Mouse (Mus musculus) limb, embryonic 14.5 days (tissue): ENCODE measurements around the gene Slc22a14. TPM values are rescaled to one million over a fixed set of nuclear protein-coding genes. Genes with fewer than 3 reads are reported as not detected.

Experiments used
- ATAC-seq: fragments of 200-750 bp; cut with Nextera tagmentation; 2 replicates; pipeline ENCODE4 v1.8.0; 2017; ENCODE audit warnings: low read depth, moderate number of reproducible peaks, moderate TSS enrichment; ENCODE audit not compliant: low FRiP score
- DNase-seq: peaks from one replicate; pipeline ENCODE4 v3.0.0-alpha.2; 2015; ENCODE audit warnings: low spot score
- H3K27ac ChIP-seq: fragments of 300-500 bp; sonication (generic); replicated peaks from 2 replicates; pipeline ENCODE4 v1.5.1; 2014; ENCODE audit warnings: low read depth, mild to moderate bottlenecking, low read length, moderate library complexity, mixed read lengths
- H3K27me3 ChIP-seq: fragments of 300-500 bp; sonication (generic); 2 replicates; pipeline ENCODE4 v1.6.1; 2014; ENCODE audit warnings: low read length, mixed read lengths; ENCODE audit not compliant: control insufficient read depth, insufficient read depth
- H3K36me3 ChIP-seq: fragments of 300-500 bp; sonication (generic); 2 replicates; pipeline ENCODE4 v1.6.1; 2014; ENCODE audit warnings: mild to moderate bottlenecking, low read length, moderate library complexity, mixed read lengths; ENCODE audit not compliant: control insufficient read depth, insufficient read depth
- H3K4me1 ChIP-seq: fragments of 300-500 bp; sonication (generic); 2 replicates; pipeline ENCODE4 v1.6.1; 2014; ENCODE audit warnings: antibody characterized with exemption, low read length, mixed read lengths; ENCODE audit not compliant: control insufficient read depth, insufficient read depth
- H3K4me2 ChIP-seq: fragments of 300-500 bp; sonication (generic); replicated peaks from 2 replicates; pipeline ENCODE4 v1.6.1; 2014; ENCODE audit warnings: low read depth, mild to moderate bottlenecking, low read length, moderate library complexity; ENCODE audit not compliant: severe bottlenecking
- H3K4me3 ChIP-seq: fragments of 300-500 bp; sonication (generic); replicated peaks from 2 replicates; pipeline ENCODE4 v1.5.1; 2014; ENCODE audit warnings: low read length
- H3K9ac ChIP-seq: fragments of 300-500 bp; sonication (generic); 2 replicates; pipeline ENCODE4 v1.6.1; 2014; ENCODE audit warnings: mild to moderate bottlenecking, low read depth, low read length, moderate library complexity; ENCODE audit not compliant: severe bottlenecking
- H3K9me3 ChIP-seq: fragments of 300-500 bp; sonication (generic); 2 replicates; pipeline ENCODE4 v1.6.1; 2016; ENCODE audit warnings: low read length; ENCODE audit not compliant: control insufficient read depth
- POLR2A ChIP-seq: fragments of 200-500 bp; IDR thresholded peaks from 2 replicates; pipeline ENCODE4 v1.8.0; 2012; ENCODE audit warnings: inconsistent platforms, mild to moderate bottlenecking, moderate library complexity, borderline replicate concordance; ENCODE audit not compliant: insufficient read depth, insufficient read length; ENCODE audit errors: extremely low read depth
- WGBS: fragments of 180-500 bp; shearing (Covaris S2); extraction: QIAGEN DNeasy Blood & Tissue Kit; methylation state at CpG from one replicate; pipeline ENCODE4 v1.1.7; 2014; 5-methylcytosine and 5-hydroxymethylcytosine counted together
- polyA plus RNA-seq, 2 experiments: library from polyadenylated mRNA; depleted of rRNA in 1 of 2; stranded (reverse) in 1 of 2; unstranded in 1 of 2; fragments of >200 nt; fragmentation: Nextera tagmentation in 1 of 2; extraction: Ambion mirVana in 1 of 2; gene quantifications; 2 replicates each; pipeline versions ENCODE4 v1.2.1 to v1.2.3; 2012 to 2014

Gene Slc22a14
- polyA plus RNA-seq, 2 experiments, result 0.17 to 0.19 TPM

DNA sequence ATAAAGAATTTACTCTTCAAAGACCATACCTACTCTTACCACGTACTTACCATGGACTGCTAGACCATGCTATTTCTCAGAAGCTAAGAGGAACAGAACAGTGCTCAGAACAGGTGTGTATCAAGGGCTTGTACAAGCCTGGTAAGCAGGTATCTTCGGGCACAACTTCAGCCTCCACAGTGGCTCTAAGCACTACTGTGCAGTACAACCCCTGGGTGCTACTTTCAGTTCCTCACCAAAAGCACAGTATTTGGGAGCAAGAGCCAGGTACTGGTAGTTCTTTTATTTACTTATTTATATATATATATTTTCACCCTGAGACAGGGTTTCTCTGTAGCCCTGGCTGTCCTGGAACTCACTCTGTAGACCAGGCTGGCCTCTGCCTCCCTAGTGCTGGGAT lies 104.5 kb downstream of the Slc22a14 start:
- Histone ChIP-seq H3K27me3 (no peaks in the 10 kb centered on the region), H3K4me3 (no peak overlapping the region), H3K36me3 (peaks cover 58% of the 10 kb centered on the region), H3K9me3 (no peaks in the 10 kb centered on the region), H3K27ac (no peak overlapping the region), H3K4me1 (no peaks in the 10 kb centered on the region), H3K4me2 (no peak overlapping the region), H3K9ac (no peak overlapping the region)
- 78% methylated on average over 2 of the region's 2 CpGs for WGBS
- ATAC-seq, result no peak
- TF ChIP-seq POLR2A, result no peak
- DNase-seq, result no peak

DNA sequence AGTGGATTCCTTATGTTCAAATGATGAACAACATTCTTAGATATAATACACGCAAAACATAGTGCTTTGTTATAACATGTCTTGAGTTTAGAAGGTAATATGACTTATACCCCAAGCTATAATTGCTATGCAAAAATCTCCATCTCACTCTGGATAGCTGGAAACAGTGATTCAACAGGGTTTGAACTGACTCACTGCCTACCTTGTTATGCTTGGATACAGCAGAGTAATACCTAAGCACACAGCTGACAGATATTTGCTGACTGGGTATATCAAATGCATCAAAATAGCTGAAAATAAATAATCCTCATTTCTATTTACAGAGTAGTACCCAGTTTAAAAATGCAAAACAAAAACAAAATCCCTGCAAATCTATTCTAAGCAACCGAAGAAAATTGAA lies 106.6 kb downstream of the Slc22a14 start:
- peaks cover 54% of the 10 kb centered on the region for H3K36me3 ChIP-seq

DNA sequence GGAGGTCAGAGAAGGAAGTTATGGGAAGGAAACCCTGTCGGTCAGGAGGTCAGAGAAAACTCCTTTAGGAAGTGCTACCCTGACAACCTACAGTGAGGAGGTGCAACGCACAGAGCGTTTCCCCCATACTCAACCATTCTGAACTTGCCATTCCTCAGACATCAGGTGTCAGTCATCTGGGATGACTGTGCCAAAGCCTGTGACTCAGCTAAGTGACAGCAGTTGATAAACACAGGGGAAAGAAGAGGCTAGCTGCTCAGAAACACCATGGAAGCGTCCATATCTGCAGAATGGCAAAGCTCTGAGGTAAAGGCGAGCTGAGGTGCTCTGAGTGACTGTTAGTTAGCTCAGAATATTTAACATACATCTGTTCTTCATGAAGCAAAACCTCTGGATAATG lies 107.2 kb downstream of the Slc22a14 start:
- WGBS, result 89% methylated on average over 5 of the region's 5 CpGs
- Histone ChIP-seq H3K4me3 (no peak overlapping the region), H3K4me2 (no peak overlapping the region), H3K9ac (no peak overlapping the region), H3K27ac (no peak overlapping the region), H3K4me1 (no peaks in the 10 kb centered on the region), H3K27me3 (no peaks in the 10 kb centered on the region), H3K9me3 (no peaks in the 10 kb centered on the region), H3K36me3 (peaks cover 51% of the 10 kb centered on the region)
- DNase-seq (no peak), ATAC-seq (no peak)
- TF ChIP-seq POLR2A, result no peak

More for the DNA sequence above, 106.6 kb downstream of the Slc22a14 start:
- no peak overlapping the region for H3K4me2 ChIP-seq
- H3K27me3 ChIP-seq, result no peaks in the 10 kb centered on the region
- no peak for TF ChIP-seq POLR2A
- no peaks in the 10 kb centered on the region for H3K4me1 ChIP-seq
- no peak overlapping the region for H3K4me3 ChIP-seq
- no peak overlapping the region for H3K27ac ChIP-seq
- H3K9ac ChIP-seq, result no peak overlapping the region
- ATAC-seq (no peak), DNase-seq (no peak)
- H3K9me3 ChIP-seq, result no peaks in the 10 kb centered on the region
- 90% methylated on average over 2 of the region's 2 CpGs for WGBS

DNA sequence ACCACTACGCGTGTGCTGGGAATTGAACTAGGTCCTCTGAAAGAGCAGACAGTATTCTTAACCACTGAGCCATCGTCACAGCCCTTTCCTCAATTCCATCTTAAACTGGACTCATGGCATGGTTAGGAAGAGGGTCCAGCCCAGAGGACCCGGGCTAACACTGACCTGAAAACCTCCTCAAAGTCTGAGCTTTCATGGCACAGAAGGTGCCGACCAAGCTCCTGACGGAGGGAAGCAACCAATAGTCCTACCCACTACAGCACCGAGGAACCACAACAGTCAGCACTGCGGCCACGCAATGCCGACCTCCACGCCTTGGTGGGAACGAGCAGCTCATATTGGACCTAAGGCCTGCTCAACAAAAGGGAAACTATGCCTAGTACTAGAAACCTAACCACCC lies 109.2 kb downstream of the Slc22a14 start:
- no peak overlapping the region for H3K4me2 ChIP-seq
- TF ChIP-seq POLR2A, result no peak
- 96% methylated on average over 12 of the region's 12 CpGs for WGBS

DNA sequence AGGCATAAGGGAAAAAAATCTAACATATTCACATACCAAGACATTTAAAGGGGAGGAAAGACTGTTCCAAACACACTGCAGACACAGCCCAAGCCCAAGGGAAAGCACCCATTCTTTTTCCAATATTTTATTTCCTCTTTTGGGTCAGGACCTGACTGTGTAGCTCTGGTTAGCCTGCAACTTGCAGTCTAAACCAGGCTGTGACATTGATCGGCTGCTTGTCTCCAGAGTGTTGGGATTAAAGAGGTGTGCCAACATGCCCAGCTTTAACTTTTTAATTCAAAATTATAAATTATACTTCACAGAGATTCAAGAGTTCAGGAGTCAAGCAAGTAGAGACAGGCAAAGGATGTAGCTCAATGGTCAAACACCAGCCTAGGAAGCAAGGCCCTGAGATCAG lies 110.3 kb downstream of the Slc22a14 start:
- DNase-seq, result no peak
- peaks cover 45% of the 10 kb centered on the region for H3K36me3 ChIP-seq

More for the DNA sequence above, 109.2 kb downstream of the Slc22a14 start:
- Histone ChIP-seq H3K27ac (no peak overlapping the region), H3K27me3 (no peaks in the 10 kb centered on the region), H3K4me1 (no peaks in the 10 kb centered on the region), H3K9ac (no peak overlapping the region), H3K9me3 (no peaks in the 10 kb centered on the region), H3K36me3 (peaks cover 44% of the 10 kb centered on the region), H3K4me3 (no peak overlapping the region)
- DNase-seq (no peak), ATAC-seq (no peak)

DNA sequence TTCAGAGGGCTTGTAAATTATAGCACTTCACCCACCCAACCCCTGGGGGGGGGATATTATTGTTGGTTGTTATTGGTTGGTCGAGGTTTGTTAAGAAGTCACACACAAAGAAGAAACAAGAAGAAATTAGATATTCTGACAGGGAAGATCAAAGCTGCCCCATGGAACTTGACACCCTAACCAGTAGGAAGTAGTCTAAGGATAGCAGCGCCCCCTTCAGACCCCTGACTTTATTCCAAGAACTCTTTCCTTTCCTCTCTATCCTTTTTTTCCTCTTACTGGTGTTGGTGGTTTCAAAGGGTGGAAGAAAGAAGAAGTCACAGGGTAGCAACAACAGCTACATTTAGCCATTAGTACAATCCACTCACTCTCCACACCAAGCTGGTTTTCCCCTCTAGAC lies 111.2 kb downstream of the Slc22a14 start:
- no peak for TF ChIP-seq POLR2A
- WGBS, result 73% methylated on average over 2 of the region's 2 CpGs
- peaks cover 46% of the 10 kb centered on the region for H3K36me3 ChIP-seq

More for the DNA sequence above, 110.3 kb downstream of the Slc22a14 start:
- H3K4me3 ChIP-seq, result no peak overlapping the region
- H3K9ac ChIP-seq, result no peak overlapping the region
- H3K4me2 ChIP-seq, result no peak overlapping the region
- no peaks in the 10 kb centered on the region for H3K4me1 ChIP-seq
- ATAC-seq, result no peak
- H3K27me3 ChIP-seq, result no peaks in the 10 kb centered on the region
- no peaks in the 10 kb centered on the region for H3K9me3 ChIP-seq
- TF ChIP-seq POLR2A, result no peak
- no peak overlapping the region for H3K27ac ChIP-seq
- 98% methylated on average over 1 of the region's 1 CpGs for WGBS

More for the DNA sequence above, 111.2 kb downstream of the Slc22a14 start:
- Histone ChIP-seq H3K4me2 (no peak overlapping the region), H3K27ac (no peak overlapping the region), H3K4me1 (no peaks in the 10 kb centered on the region), H3K4me3 (no peak overlapping the region), H3K27me3 (no peaks in the 10 kb centered on the region), H3K9ac (no peak overlapping the region), H3K9me3 (no peaks in the 10 kb centered on the region)
- ATAC-seq, result no peak
- DNase-seq, result no peak
